Mouse (Mus musculus) lung, embryonic 15.5 days (tissue): ENCODE data around the gene Rptor. TPM values are rescaled to one million over a fixed set of nuclear protein-coding genes. Genes with fewer than 3 reads are reported as not detected.

Experiments used
- ATAC-seq: fragments of 200-750 bp; cut with Nextera tagmentation; 2 replicates; pipeline ENCODE4 v1.8.0; 2017; ENCODE audit warnings: moderate number of reproducible peaks, borderline replicate concordance; ENCODE audit not compliant: low FRiP score, low TSS enrichment; ENCODE audit errors: extremely low read depth
- H3K27ac ChIP-seq: fragments of 300-500 bp; sonication (generic); 2 replicates; pipeline ENCODE4 v1.5.1; 2015; ENCODE audit warnings: moderate library complexity, mild to moderate bottlenecking, inconsistent platforms
- H3K27me3 ChIP-seq: fragments of 300-500 bp; sonication (generic); 2 replicates; pipeline ENCODE4 v1.6.1; 2015; ENCODE audit warnings: inconsistent platforms
- H3K36me3 ChIP-seq: fragments of 300-500 bp; sonication (generic); 2 replicates; pipeline ENCODE4 v1.6.1; 2015; ENCODE audit warnings: inconsistent platforms
- H3K4me1 ChIP-seq: fragments of 300-500 bp; sonication (generic); 2 replicates; pipeline ENCODE4 v1.6.1; 2015; ENCODE audit warnings: inconsistent platforms
- H3K4me2 ChIP-seq: fragments of 300-500 bp; sonication (generic); 2 replicates; pipeline ENCODE4 v1.6.1; 2015; ENCODE audit warnings: inconsistent platforms, mild to moderate bottlenecking, moderate library complexity
- H3K4me3 ChIP-seq: fragments of 300-500 bp; sonication (generic); 2 replicates; pipeline ENCODE4 v1.5.1; 2015; ENCODE audit warnings: mild to moderate bottlenecking, inconsistent platforms
- H3K9ac ChIP-seq: fragments of 300-500 bp; sonication (generic); 2 replicates; pipeline ENCODE4 v1.6.1; 2015; ENCODE audit warnings: inconsistent platforms
- H3K9me3 ChIP-seq: fragments of 300-500 bp; sonication (generic); 2 replicates; pipeline ENCODE4 v1.6.1; 2016; ENCODE audit warnings: inconsistent platforms
- WGBS: fragments of 180-500 bp; shearing (Covaris S2); methylation state at CpG from one replicate; pipeline ENCODE4 v1.1.7; 2015; 5-methylcytosine and 5-hydroxymethylcytosine counted together
- polyA plus RNA-seq: library from polyadenylated mRNA; unstranded; fragments of >200 nt; fragmentation: Nextera tagmentation; extraction: Ambion mirVana; gene quantifications from 2 replicates; pipeline ENCODE4 v1.2.1, GENCODE M21; 2015

Gene Rptor
- polyA plus RNA-seq, 1 experiment from 2014 or later = 9.7 TPM

- no peak for ATAC-seq
- no peak overlapping the region for H3K27ac ChIP-seq
- H3K4me2 ChIP-seq = no peak overlapping the region
- H3K4me3 ChIP-seq = no peak overlapping the region
- no peaks in the 10 kb centered on the region for H3K27me3 ChIP-seq
- H3K9me3 ChIP-seq = no peaks in the 10 kb centered on the region
- H3K36me3 ChIP-seq = no peaks in the 10 kb centered on the region
- H3K9ac ChIP-seq = no peak overlapping the region
- H3K4me1 ChIP-seq = no peaks in the 10 kb centered on the region
- 78% methylated on average over 7 of the region's 7 CpGs for WGBS
Observed at GRCm38 (mm10) chr11:119758705-119759327, 156.1 kb downstream of the Rptor start.

- no peak for ATAC-seq
- no peaks in the 10 kb centered on the region for H3K9me3 ChIP-seq
- H3K4me1 ChIP-seq = no peaks in the 10 kb centered on the region
- H3K4me2 ChIP-seq = no peak overlapping the region
- WGBS = 89% methylated on average over 9 of the region's 9 CpGs
- H3K27me3 ChIP-seq = no peaks in the 10 kb centered on the region
- no peak overlapping the region for H3K27ac ChIP-seq
- H3K9ac ChIP-seq = no peak overlapping the region
- no peaks in the 10 kb centered on the region for H3K36me3 ChIP-seq
- H3K4me3 ChIP-seq = no peak overlapping the region
Observed at GRCm38 (mm10) chr11:119762911-119763310, 160.2 kb downstream of the Rptor start.

GRCm38 (mm10) chr11:119766023-119766422 is 163.3 kb downstream of the Rptor start:
- Histone ChIP-seq H3K27ac (no peak overlapping the region), H3K27me3 (no peaks in the 10 kb centered on the region), H3K4me2 (no peak overlapping the region), H3K4me1 (no peaks in the 10 kb centered on the region), H3K9ac (no peak overlapping the region), H3K36me3 (no peaks in the 10 kb centered on the region), H3K4me3 (no peak overlapping the region), H3K9me3 (no peaks in the 10 kb centered on the region)
- WGBS = 91% methylated on average over 6 of the region's 6 CpGs
- no peak for ATAC-seq

DNA sequence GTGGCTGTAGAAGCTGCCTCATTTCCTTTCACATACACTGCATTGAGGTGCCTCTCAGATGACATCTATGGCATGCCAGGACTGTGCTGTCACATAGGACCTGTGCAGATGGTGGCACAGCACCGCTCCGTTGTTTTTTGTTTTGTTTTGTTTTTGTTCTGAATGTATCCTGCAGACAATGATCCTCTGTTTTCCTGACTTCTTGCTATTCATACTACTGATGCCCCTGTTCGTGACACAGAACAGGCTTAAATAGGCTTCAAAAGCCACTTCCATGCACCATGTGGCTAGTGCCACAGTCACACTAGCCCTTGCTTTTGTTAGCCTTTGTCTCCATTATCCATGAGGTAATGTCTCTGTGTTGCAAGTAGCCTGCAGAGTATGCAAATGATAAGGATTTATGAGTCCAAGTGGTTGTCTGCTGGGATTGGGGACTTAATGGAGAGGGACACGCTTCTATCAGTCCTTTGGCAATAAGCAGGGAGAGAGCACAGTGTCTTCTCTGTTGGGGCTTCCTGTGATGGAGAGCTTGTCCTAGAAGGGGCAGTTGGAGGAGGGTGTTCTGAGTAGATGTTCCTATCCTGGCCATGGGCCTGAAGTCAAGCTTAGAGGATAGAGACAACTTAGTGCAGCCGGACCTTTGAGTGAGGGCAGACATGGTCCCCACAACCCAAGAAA is 164.2 kb downstream of the Rptor start:
- 94% methylated on average over 5 of the region's 5 CpGs for WGBS
- ATAC-seq = no peak
- H3K27ac ChIP-seq = no peak overlapping the region

DNA sequence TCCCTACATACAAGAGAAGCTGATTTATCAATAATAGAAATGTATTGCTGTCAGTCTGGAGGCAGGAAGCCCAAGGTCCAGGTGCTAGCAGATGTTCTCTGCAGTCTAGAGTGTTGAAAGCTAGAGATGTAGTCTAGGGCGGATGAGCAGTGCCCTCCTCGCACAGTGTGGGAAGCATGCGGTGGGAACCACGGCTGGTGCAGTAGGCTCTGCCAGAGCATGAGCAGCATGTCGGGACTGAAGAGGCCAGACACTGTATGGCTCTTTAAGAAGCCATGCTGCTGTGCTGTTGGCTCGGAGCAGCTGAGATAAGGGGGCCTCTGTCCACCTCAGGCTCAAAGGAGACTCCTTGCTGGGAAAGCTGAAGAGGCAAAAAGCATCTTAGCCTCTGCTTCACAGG is 164.8 kb downstream of the Rptor start:
- no peaks in the 10 kb centered on the region for H3K36me3 ChIP-seq
- no peak overlapping the region for H3K4me2 ChIP-seq
- H3K9me3 ChIP-seq = no peaks in the 10 kb centered on the region
- H3K4me1 ChIP-seq = no peaks in the 10 kb centered on the region
- no peak overlapping the region for H3K27ac ChIP-seq
- no peak overlapping the region for H3K4me3 ChIP-seq
- no peak overlapping the region for H3K9ac ChIP-seq
- ATAC-seq = no peak; the same call in 1 of the 2 replicates
- WGBS = 61% methylated on average over 6 of the region's 6 CpGs
- no peaks in the 10 kb centered on the region for H3K27me3 ChIP-seq

More for the DNA sequence above, 164.2 kb downstream of the Rptor start:
- no peak overlapping the region for H3K4me2 ChIP-seq
- H3K27me3 ChIP-seq = no peaks in the 10 kb centered on the region
- no peaks in the 10 kb centered on the region for H3K9me3 ChIP-seq
- H3K9ac ChIP-seq = no peak overlapping the region
- no peaks in the 10 kb centered on the region for H3K36me3 ChIP-seq
- H3K4me1 ChIP-seq = no peaks in the 10 kb centered on the region
- no peak overlapping the region for H3K4me3 ChIP-seq

DNA sequence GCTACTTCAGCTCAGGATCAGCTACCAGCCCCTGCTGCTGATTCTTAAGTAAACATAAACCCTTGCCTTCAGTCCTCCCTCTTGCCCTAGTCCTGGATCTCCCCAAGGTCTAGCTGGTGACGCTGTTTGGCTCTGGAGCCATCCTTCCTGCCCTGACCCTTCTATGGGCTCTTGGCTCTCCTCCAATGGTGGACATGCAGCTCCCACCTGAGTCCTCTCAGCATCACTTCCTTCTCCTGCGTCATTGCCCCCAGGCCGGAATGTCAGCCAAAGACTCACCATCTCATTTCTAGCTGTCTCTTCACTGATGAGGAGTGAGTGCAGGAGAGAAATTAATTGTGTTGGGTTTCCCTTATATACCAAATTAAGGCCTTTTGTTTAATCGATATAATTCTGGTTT is 165.8 kb downstream of the Rptor start:
- H3K9ac ChIP-seq = no peak overlapping the region
- WGBS = 85% methylated on average over 4 of the region's 4 CpGs
- no peaks in the 10 kb centered on the region for H3K36me3 ChIP-seq
- H3K4me1 ChIP-seq = no peaks in the 10 kb centered on the region
- no peaks in the 10 kb centered on the region for H3K27me3 ChIP-seq
- no peak overlapping the region for H3K27ac ChIP-seq
- no peak overlapping the region for H3K4me3 ChIP-seq
- no peaks in the 10 kb centered on the region for H3K9me3 ChIP-seq
- ATAC-seq = no peak
- H3K4me2 ChIP-seq = no peak overlapping the region

DNA sequence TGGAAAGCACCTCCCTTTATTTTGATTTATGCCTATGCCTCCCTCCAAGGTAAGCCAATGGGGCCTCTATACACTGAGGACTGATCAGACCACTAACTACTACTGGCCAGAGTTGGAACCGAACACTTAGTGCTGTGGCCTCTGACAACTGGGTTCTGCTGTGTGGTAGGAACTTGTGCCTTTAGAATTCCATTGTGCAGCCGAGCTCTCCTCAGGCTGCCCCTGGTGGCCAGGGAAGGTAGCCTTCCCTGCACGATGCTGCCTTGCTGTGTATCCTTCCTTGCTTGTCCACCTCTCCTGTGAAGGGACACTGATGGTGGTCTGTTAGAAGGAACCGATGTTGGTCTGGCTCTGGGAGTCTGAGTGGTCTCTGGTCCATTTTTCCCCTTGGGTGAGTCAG is 167.0 kb downstream of the Rptor start:
- Histone ChIP-seq H3K36me3 (no peaks in the 10 kb centered on the region), H3K4me1 (no peaks in the 10 kb centered on the region), H3K9me3 (no peaks in the 10 kb centered on the region), H3K9ac (no peak overlapping the region), H3K4me3 (no peak overlapping the region), H3K27ac (no peak overlapping the region), H3K4me2 (no peak overlapping the region), H3K27me3 (no peaks in the 10 kb centered on the region)
- ATAC-seq = no peak
- 58% methylated on average over 4 of the region's 4 CpGs for WGBS

DNA sequence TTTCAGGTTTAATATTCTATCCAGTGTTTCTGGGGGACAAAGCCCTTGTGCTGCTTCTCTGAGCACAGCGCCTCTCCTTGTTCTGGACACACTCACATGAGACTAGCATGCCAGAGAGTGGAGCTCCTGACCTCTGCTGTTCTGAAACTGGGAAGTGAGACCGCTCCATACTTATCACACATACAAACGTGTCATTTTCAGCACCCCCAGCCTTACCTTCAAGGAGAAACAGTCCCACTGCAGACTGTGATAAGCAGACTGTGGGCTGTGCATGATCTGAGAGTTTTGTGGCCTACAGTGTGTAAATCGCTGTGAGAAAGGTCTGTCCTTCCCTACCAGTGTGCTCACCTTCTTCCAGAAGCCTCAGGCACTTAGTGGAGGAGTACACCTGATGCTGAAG is 168.3 kb downstream of the Rptor start:
- Histone ChIP-seq H3K4me3 (no peak overlapping the region), H3K9me3 (no peaks in the 10 kb centered on the region), H3K27me3 (no peaks in the 10 kb centered on the region), H3K27ac (no peak overlapping the region), H3K4me1 (no peaks in the 10 kb centered on the region), H3K4me2 (no peak overlapping the region), H3K9ac (no peak overlapping the region), H3K36me3 (no peaks in the 10 kb centered on the region)
- ATAC-seq = no peak
- WGBS = 88% methylated on average over 4 of the region's 4 CpGs

DNA sequence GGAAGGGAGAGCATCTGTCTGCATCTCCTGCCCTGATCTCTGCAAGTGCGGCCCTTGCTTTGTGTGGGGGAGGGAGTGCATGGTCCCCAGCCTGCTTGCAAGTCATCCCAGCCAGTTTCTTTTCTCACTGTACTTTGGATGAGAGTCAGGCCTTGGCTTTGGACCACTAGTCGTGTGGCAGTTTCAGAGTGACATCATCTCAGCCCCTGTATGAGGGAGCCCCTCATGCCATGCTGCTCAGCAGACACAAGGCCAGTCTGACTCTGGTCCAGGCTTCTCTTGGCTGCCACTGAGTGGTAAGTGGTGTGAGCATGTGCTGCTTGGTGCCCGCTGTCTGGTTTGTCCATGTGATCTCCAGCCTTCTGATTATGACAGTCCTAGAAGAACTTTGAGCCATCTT is 170.2 kb downstream of the Rptor start:
- Histone ChIP-seq H3K9me3 (no peaks in the 10 kb centered on the region), H3K4me1 (no peaks in the 10 kb centered on the region), H3K27me3 (no peaks in the 10 kb centered on the region), H3K4me2 (no peak overlapping the region), H3K27ac (no peak overlapping the region), H3K9ac (no peak overlapping the region), H3K36me3 (no peaks in the 10 kb centered on the region), H3K4me3 (no peak overlapping the region)
- 78% methylated on average over 3 of the region's 3 CpGs for WGBS
- no peak for ATAC-seq

DNA sequence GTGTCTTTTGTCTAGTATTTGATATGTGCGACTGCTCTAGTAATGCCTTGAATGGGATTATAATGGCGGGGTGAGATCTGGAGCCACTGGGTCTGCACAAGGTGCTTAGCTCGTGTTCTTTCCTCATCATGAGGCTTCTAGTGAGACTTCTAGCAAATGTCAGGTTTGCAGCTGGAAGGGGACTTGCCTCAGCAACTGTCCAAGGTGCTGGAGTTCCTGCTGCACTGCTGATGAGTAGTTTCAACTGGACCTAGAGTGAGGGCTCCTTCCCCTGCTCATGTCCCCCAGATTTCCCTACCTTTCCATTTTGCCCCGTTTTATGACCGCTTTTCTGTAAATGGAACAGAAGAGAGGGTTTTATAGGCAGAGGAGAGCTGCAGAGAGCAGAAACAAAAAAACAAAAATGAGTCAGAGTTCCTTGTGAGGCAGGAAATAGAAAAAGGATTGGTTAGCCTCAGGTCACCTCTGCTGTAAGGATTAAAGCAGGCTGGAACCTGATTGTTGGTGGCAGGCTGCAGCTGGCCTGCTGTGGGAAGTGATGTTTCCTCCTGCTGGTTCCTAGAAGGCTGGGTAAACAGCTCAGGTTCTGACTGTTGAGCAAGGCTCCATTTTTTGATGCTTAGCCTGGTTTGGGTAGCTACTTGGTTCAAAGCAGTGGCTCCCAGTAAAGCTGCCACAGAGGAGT is 172.5 kb downstream of the Rptor start:
- H3K4me1 ChIP-seq = no peaks in the 10 kb centered on the region
- 89% methylated on average over 5 of the region's 5 CpGs for WGBS
- no peak overlapping the region for H3K9ac ChIP-seq
- no peak for ATAC-seq
- H3K27me3 ChIP-seq = no peaks in the 10 kb centered on the region
- H3K4me3 ChIP-seq = no peak overlapping the region
- H3K27ac ChIP-seq = no peak overlapping the region
- no peak overlapping the region for H3K4me2 ChIP-seq
- H3K36me3 ChIP-seq = no peaks in the 10 kb centered on the region
- H3K9me3 ChIP-seq = no peaks in the 10 kb centered on the region

DNA sequence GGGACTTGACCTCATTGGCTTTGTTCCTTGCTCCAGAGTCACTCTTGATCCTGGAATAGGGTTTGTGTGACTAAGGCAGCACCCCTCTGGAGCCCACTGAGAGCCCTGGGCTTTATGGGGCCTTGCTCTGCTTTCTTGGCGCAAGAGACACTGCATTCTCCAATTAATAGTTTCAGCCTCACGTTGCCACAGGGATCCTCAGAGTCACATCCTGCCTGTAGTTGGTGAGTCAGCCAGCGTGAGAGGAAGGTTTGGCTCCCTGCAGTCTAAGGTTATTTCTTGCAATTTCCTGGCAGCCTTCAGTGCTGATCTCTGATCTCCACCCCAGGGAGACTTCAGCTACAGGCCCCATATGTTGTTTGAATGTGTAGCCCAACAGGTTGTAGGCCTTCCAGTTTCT is 174.5 kb downstream of the Rptor start:
- no peaks in the 10 kb centered on the region for H3K4me1 ChIP-seq
- no peaks in the 10 kb centered on the region for H3K9me3 ChIP-seq
- H3K36me3 ChIP-seq = no peaks in the 10 kb centered on the region
- 61% methylated on average over 3 of the region's 3 CpGs for WGBS
- no peaks in the 10 kb centered on the region for H3K27me3 ChIP-seq
- no peak overlapping the region for H3K27ac ChIP-seq
- H3K4me2 ChIP-seq = no peak overlapping the region
- ATAC-seq = no peak
- H3K4me3 ChIP-seq = no peak overlapping the region
- no peak overlapping the region for H3K9ac ChIP-seq

DNA sequence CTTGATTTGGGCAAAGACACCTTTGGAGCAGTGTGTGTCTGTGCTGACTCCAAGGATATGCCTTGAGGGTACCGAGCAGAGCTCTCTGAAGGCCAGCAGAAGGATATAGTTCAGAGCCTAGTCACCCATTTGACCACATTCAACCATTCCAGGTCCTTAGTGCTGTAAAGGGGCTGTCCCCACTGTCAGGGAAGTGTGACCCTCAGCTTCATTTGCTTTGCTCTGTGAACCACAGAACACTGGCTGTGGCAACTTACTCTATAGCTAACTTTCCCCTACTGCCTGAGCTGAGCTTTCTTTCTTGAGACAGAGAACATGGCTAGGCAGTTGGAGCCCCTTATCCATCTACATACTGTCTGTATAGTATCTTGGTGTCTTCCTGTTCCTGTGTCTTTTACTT is 175.2 kb downstream of the Rptor start:
- no peak overlapping the region for H3K4me3 ChIP-seq
- no peak overlapping the region for H3K27ac ChIP-seq
- H3K27me3 ChIP-seq = no peaks in the 10 kb centered on the region
- no peak overlapping the region for H3K4me2 ChIP-seq
- no peaks in the 10 kb centered on the region for H3K4me1 ChIP-seq
- no peak overlapping the region for H3K9ac ChIP-seq
- 90% methylated on average over 1 of the region's 1 CpGs for WGBS
- ATAC-seq = no peak
- no peaks in the 10 kb centered on the region for H3K36me3 ChIP-seq
- no peaks in the 10 kb centered on the region for H3K9me3 ChIP-seq
